Mouse (Mus musculus) thymus, postnatal 0 days (tissue): Measurements from ENCODE around the gene Wfdc2. TPM values are rescaled to one million over a fixed set of nuclear protein-coding genes. Genes with fewer than 3 reads are reported as not detected.

ENCODE experiments used
- DNase-seq: peaks from one replicate; pipeline ENCODE4 v3.0.0-alpha.2; 2015; ENCODE audit warnings: low spot score
- polyA plus RNA-seq: library from polyadenylated mRNA; unstranded; fragments of >200 nt; fragmentation: Nextera tagmentation; extraction: Ambion mirVana; gene quantifications from 2 replicates; pipeline ENCODE4 v1.2.1, GENCODE M21; 2015

Wfdc2 gene
- 51.3 and 53.4 TPM in 2 replicates for polyA plus RNA-seq

DNA sequence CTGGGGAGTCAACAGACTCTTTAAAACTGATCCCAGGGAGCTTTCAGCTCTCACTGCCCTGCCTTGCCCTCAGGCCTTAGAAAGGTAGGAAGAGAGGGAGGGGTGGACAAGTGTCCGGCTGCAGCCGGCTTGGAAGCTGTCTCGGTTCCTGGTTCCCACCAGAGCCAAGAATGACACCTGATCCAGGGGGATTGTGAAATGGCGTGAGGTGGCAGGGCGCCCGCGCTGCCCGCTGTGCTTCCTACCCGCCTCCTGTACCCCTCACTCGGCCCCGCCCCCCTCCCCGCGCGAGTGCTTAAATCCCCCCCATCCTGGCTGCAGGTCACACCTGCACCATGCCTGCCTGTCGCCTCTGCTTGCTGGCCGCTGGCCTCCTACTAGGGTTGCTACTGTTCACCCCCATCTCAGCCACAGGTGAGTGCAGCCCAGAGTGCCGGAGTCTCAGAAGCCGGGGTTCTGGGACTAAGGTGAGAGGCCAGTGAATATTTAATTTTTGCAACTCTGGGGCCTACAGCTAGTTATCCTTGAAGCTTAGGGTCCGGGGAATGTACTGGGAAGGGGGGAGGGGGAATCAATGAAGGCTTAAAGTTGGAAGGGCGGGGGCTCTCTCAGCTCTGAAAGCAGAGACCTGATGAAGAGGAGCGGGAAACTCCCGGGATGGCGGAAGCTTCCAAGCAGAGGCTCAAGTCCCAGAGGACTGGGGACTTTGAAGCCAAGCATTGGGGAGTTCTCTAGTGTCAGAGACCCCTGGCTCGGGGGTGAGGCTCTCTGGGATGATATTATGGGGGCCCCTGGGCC is at the start of gene Wfdc2:
Wfdc2 (plus strand) TSS at position 23 of the 798 bp plus-strand sequence.
- no peak for DNase-seq

DNA sequence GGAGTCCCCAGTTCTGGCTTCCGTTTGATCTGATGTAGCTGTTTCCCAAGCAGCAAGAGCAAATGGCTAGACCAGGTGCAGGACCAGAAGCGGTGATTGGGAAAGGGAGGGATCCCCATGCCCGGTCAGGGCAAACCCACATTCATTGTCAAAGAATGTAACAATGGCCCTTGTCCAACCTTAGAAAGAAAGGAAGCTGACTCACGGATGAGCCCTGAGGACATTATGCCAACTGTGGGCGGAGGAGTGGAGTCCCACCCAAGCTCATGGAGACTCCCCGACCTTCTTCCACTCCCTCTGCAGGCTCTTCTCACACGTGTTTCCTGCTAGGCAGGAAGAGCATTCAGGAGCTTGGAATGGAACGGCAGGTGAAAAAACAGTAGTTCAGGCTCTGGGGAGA is 48.8 kb upstream of the Wfdc2 start:
- no peak for DNase-seq

DNA sequence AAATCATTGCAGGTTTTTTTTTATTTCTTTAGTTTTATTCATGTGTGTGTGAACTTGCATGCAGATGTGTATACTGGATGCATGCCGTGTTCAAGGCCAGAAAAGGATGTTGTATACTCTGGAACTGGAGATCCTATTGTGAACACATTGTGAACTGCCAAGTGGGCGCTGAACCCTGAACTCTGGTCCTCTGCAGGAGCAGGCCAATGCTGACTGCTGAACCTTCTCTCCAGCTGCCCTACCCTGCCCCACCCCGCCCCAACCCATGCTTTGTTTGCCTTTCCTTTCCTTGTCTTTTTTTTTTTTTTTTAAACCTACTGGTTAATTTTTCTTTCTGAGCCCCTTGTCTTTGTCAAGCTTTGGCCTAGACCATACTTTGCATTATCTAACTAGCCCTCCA is 47.3 kb upstream of the Wfdc2 start:
- no peak for DNase-seq

DNA sequence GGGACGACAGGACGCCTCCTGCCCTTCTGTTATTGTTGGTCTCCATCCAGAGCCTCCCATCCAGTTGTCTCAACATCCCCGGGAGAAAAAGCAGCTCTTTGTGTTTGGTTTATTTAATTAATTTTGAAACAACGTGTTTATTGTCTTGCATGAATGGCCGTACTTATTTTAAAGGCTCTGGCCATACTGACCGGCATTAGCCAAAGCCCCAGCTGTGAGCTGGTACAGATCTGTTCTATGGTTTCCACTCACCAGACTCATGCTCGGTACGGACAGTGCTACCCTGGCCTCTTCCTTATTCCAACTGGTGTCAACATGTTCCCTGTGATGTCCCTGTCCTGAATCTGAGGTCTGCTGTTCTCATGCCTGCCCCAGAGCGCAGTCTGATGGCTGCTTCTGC is 46.3 kb upstream of the Wfdc2 start:
- DNase-seq: no peak

DNA sequence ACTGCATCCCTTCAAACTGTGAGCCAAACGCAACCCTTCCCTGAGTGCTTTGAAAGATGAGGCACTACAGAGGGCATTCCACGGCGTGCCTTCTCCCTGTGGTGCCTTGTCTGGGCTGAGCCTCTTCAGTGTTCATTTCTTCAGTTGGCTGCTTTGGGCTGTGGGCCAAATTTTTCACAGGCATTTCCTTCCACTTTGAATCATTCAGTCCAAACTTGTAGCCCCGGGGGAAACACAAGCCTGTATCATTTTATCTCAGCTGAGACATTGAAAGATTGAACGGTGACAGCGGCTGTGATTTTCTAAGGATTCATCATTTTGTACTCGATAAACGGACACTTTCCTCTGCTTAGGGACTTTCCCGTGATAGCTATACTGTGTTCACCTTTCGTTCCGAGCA is 45.6 kb upstream of the Wfdc2 start:
- no peak for DNase-seq

DNA sequence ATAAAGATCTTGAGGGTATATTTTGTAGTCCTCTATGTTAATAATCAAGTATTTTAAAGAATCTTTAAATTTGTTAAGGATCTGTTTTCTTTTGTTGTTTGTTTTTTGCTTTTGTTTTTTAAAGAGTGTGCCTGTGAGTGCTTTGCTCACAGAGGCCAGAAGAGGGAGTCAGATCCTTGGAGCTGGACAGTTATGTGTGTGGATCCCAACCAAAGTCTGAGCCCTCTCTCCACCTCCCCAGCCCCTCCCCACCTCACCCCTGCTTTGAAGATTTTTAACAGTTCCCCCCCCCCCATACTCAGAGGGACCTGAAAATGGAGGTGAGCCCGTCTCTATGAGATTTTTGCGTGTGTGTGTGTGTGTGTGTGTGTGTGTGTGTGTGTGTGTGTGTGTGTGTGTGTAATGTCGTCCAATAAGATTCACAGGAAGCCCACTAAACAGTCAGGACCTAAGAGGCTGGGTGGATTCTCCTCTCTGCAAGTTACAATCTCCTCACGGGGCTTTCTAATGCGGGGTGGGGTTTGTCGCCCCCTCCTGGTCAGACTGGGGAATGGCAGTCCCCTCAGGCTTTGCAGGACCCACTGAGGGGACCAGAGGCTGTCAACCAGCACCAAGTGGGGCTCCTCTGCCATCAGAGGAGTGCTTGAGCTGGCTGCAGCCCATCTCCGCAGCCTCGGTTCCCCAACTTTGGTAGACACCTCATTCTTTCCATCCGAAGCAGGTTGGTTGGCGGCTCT is 44.6 kb upstream of the Wfdc2 start:
- peak; percentile 71 for DNase-seq

DNA sequence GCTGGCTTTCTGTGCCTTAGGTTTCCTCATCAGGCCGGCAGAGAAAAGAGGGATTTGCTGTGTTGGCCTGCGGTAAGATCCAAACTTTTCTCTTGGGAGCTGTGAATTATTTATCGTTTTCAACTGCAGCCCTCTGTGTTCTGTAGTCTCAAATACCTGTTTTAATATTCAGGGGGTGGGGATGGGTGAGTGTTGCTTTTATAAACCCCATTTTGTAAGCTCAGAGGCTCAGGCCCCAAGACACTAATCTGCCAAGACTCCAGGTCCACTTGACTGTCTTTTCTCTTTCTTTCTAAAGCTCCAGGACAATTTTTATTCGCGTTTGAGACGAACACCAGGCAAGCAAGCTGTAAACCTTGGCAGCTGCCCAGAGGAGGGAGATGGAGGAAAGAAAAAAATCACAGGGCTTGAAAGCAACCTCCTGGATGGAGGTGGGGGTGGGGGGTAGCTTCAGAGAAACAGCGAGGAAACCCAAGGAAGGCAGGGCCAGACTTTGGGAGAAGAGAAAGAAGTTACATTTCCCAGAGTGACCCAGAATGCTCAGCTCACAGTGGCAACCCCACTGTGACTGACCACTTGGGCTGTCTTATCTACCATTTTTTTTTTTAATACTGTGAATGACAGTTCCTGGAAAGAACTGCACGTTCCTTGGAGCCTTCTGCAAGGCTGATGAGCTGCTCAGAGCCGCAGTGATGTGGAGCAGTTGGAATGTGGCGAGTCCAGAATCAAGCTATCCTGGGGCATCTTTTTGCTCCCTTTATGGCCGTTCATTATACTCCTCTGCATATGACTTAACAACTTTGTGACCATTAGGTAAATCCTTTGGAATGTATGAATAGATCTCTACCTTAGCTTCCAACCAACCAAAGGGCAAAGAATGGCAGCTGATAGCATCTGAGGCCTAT is 43.7 kb upstream of the Wfdc2 start:
- DNase-seq: no peak

DNA sequence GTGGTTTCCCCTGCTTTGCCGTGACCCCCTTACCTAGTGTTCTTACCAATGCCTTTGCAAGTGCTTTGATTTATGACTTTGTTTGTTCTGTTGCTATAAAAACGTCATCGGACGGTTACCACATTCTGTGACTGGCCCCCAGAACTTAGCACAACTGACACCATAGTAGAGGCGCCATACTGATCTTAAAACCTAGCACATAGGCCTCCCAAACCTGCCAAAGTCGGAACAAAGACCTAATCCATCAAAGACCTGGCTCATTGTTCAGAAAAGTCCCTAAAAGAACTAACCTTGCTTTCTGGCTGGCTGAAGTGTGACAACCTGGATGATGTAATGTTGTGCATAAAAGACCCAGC is 43.1 kb upstream of the Wfdc2 start:
- DNase-seq: no peak

DNA sequence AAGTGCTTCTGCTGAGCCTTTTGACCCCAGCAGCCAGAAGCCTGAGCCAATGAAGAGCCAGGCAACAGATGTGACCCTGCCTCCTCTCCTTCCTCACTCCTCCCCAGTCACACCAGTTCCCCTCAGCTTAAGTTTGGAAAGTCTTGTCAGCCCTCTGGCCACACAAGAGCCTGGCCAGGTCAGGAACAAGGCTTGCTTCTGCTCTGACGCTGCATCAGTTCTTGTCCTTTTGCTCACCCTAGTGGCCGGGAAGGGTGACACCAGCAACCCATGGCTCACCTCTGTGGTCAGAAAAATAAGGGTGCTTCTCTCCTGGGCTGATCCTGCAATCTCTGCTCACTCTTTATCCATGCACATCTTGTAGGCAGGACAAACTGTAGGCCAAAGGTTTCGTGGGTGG is 41.4 kb upstream of the Wfdc2 start:
- peak; percentile 22 for DNase-seq

DNA sequence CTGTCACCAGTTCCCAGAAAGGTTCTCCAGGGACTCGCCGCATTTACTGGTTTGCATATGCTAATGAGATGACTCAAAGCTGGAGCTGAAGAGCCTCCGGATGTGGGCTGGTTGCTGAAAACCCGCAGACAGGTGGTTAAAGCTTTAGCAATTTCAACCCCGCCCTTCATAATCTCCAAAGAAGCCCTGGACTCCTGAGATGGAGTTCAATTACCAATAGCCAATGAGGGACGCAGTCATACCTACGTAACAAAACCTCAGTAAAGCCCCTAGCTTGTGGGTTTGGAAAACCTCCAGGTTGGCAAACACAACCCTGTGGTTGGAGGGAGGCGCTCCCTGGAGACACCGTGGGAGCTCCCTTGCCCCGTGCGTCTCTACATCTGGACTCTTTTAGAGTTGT is 40.4 kb upstream of the Wfdc2 start:
- peak; percentile 81 for DNase-seq

DNA sequence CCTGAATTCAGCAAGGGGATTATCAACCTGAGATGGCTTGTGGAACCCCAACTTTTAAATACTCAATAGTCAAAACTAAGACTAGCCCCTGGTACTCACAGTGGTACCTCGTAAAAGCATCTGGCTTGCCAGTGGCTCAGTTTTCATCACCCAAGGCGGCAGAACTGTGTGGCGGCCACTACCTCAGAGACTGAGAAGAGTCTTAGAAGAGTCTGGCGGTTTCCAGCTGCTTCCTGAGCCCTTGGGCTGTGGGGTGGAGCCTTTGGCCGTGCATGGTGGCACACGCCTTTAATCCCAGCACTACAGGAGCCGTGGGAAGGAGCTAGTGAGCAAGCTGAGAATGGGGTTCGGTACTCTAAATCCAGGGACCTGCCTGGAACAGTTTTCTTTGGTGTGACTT is 39.9 kb upstream of the Wfdc2 start:
- DNase-seq: peak; percentile 30

DNA sequence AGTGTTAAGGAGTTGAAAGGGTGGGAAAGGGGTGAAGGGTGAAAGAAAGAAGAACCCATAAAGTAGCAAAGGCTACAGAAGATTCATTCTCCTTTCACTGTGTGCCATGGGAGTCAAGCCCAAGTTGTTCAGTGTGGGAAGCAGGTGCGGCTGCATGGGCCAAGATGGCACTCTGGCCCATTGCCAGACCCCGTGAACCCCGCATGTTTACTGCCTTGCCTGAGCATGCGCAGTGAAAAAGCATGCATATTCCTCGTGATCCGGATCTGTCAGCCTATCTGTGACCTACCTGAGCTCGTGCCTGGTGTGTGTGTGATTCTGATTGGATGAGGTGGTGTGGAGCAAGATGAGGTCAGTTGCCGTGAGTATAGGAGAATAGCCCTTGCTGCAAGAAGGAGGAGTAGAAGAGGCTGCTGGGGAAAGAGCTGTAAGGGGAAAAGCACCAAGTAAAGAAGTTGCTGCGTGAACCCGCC is 38.9 kb upstream of the Wfdc2 start:
- DNase-seq: no peak

DNA sequence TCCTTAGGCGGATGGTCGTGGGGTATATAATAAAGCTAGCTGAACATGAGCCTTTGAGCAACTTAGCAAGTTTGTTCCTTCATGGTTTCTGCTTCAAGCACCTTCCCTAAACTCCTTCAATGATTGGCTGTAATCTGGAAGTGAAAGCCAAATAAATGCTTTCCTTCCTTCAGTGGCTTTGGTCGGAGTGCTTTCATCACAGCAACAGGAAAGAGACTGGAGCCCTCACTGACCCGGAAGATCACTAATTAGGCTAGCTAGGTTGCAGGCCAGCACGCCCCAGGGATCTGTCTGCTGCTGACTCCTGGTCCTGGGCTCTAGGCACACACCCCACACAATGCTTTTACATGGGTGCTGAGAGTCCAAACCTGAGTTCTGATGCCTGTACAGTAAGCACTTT is 33.7 kb upstream of the Wfdc2 start:
- DNase-seq: no peak

DNA sequence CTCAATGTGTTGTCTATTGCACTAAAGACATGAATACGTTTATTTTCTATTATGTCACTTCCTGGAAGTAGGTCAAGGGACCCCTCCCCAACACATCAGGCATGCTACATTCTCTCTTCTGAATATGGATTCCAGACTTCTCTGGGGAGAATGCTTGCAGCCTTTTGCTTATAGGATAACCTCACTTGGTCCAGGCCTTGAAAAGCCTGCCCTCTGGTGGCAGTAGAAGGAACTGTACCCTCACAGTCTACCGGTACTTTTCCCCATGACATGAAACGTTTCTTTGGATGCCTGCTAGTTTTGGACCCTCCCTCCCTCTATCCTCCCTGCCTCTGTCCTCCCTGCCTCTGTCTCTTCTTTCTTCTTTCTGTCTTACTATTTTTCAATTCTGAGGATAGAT is 31.0 kb upstream of the Wfdc2 start:
- DNase-seq: peak; percentile 70

DNA sequence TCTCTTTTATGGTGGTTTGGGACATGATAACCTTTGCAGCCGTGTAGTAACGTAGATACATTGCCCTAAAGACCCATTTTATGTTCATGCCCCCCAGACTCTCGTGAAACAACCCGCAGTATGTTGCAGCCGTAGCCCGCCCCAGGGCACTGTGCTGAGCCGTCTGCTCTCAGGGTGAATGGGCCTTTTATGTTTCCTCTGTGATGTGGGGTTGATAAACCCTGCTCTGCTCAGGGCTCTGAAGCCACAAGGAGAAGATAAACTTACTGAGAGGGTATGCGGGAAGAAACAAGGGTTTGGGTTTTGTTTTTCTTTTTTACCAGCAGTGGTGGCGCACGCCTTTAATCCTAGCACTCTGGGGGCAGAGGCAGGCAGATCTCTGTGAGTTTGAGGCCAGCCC is 27.9 kb upstream of the Wfdc2 start:
- peak; percentile 44 for DNase-seq

DNA sequence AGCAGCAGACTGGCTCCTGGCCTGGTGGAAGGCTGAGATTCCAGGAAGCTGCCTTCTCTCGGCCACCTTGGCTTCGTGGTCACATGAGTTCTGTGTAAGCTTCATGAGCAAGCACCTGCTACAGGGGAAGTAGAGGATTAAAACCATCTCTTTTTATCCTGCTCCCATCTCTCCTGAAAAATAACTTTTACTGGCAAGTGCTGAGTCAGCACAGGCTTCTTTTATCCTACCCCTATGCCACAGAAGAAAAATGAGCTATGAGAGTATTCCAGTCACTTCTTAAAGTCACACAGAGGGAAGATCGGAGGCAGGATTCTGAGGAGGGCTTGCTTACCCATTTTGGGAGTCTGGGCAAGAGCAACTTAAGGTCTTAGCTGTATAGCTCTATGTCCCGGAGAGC is 25.2 kb upstream of the Wfdc2 start:
- DNase-seq: no peak

DNA sequence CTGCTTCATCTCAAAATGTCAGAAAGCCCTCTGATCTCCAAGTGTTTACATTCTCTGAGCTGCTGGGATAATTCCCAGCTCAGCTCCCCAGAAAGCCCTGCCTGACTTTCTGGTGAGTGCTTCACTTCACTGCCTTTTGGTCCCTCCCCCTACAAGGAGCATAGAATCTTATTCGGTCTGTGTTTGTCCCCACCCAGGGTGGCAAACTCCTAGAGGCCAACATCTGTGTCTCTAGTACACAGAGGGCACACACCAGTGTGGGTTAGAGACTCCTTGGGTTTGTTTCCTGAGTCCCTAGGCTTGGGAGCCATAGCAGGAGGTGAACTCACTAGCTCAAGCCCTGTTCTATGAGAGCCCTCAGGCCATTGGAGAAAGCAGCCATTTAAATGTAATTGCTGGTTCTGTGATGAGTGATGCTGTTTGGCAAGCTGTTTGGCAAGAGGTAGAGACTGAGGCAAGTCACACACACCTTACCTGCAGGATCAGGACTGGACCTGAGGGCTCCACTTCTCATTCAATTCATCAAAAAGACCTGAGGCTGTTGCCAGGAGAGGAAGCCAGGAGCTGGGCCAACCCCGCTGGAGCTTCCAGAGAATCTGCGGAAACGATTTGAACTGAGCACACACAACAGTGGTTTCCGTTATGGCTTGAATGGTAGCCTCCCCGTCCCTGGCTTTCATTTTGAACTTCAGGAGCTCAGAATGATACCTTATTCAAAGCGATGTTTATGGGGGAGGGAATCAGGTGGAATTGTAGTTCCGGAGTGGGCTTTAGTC is 21.4 kb upstream of the Wfdc2 start:
- DNase-seq: no peak

DNA sequence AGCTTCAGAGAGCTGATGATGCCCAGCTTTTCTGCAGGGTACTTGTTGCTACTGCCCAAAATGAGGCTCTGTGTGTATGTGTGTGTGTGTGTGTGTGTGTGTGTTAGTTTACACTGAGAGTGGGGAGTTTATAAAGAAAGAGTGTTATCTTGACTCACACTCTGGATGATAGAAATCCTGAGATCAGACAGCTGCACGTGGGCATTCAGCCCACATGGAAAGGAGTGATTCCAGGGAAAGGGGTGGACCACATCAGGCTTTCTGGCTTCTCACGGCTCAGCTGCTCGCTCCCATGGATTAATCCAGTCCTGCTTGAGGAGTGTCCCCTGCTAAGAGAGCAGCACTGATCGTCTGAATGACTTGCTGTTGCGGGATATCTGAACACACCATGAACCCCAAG is 20.1 kb upstream of the Wfdc2 start:
- DNase-seq: no peak

DNA sequence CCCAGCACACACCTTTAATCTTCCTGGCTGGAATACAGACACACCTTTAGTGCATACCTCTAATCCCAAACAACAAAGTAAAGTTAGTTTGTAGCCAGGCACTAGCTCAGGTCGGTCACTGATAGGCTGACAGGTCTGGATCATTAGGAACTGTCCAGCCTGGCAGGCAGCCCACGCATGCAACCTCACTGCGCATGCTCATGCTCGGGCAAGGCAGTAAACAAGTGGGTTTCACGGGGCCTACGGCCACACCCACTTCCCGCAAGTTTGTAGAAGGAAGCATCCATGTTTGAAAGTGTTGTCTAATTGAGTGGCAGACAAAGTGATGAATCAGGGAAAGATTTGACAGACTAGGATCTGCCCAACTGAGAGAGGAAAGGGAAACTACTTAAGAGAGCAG is 19.6 kb upstream of the Wfdc2 start:
- DNase-seq: no peak

DNA sequence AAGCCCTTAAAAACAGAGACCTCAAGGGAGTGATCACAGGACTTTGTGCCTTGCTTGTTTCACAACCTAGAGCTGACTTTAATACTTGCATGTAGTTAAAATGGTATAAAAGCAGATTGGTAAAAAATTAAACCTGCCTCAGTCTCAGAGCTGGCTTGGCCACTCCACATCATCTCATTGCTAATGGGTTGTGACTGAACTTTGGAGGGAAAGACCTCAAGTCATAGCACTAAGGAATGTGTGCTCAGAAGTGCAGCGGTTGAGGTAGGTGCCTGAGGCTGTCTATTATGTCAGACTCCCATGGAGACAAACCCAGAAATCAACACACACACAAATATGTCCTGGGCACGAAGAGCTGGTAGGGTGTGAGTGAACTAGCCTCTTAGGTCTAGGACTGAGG is 18.5 kb upstream of the Wfdc2 start:
- no peak for DNase-seq
